Mouse (Mus musculus) C2C12 (cell line): ENCODE data around the gene Txndc9.

ENCODE experiments used
- CEBPB ChIP-seq: IDR thresholded peaks from one replicate; pipeline ENCODE4 v1.6.1; 2011; ENCODE audit warnings: low read depth, mild to moderate bottlenecking, control low read depth, moderate library complexity
- CTCF ChIP-seq: IDR thresholded peaks from one replicate; pipeline ENCODE4 v1.5.1; 2011; ENCODE audit not compliant: control insufficient read depth, insufficient read depth, insufficient read length
- MAX ChIP-seq: IDR thresholded peaks from one replicate; pipeline ENCODE4 v1.6.1; 2011; ENCODE audit warnings: mild to moderate bottlenecking, control low read depth
- MYOD1 ChIP-seq: IDR thresholded peaks from one replicate; pipeline ENCODE4 v1.6.1; 2011; ENCODE audit warnings: low read depth; ENCODE audit not compliant: control insufficient read depth, insufficient read length
- MYOG ChIP-seq: IDR thresholded peaks from one replicate; pipeline ENCODE4 v1.6.1; 2011; ENCODE audit not compliant: control insufficient read depth, insufficient read length; ENCODE audit errors: extremely low read depth
- USF1 ChIP-seq: IDR thresholded peaks from one replicate; pipeline ENCODE4 v1.6.1; 2011; ENCODE audit warnings: low read depth, mild to moderate bottlenecking, control low read depth, moderate library complexity

DNA sequence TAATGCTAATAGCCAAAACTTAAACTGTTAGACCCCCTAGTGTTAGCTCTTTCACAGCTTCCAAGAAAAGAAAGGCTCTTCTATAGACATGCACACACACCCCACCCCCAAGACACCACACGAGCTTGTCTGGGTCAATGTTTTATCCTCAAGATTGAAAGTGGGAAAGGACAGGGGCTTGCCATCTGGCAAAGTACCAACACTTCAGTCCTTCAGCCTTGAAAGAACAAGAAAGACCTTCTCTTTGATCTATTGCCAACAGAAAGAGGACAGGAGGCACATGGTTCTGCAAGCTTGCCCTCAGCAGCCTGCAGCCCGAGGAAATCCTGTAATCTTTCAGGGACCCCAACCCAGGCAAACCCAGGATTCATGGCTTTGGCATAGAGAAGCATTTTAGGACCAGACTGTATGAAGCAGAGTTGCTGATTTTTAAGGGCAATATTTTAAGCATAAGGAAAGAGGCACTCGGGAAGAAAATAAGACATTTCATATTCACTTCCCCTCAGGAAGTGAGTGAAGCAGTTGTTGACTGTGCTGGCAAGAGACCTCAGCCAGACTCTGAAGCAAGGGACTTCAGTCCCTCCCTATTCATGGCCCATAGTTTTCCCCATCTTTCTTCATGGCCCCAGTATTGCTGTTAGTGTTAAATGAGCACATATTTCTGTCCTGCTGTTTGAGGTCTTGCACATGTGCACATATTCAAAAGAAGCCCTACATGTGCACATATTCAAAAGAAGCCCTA, 40.8 kb downstream of the Txndc9 start:
- TF ChIP-seq CTCF, result no peak
- TF ChIP-seq CEBPB, result no peak
- no peak for TF ChIP-seq MAX
- no peak for TF ChIP-seq MYOG
- no peak for TF ChIP-seq USF1
- TF ChIP-seq MYOD1, result no peak
